Mouse (Mus musculus) liver, embryonic 13.5 days (tissue): ENCODE results near the gene Slc7a15. TPM values are rescaled to one million over a fixed set of nuclear protein-coding genes. Genes with fewer than 3 reads are reported as not detected.

Experiments
- ATAC-seq: fragments of 200-750 bp; cut with Nextera tagmentation; 2 replicates; pipeline ENCODE4 v1.8.0; 2017; ENCODE audit warnings: low read depth, mild to moderate bottlenecking, moderate number of reproducible peaks, moderate library complexity
- DNase-seq: peaks from one replicate; pipeline ENCODE4 v3.0.0; 2022
- H3K27ac ChIP-seq: fragments of 300-500 bp; sonication (generic); 2 replicates; pipeline ENCODE4 v1.5.1; 2015; ENCODE audit warnings: moderate library complexity, mild to moderate bottlenecking, inconsistent platforms
- H3K27me3 ChIP-seq: fragments of 300-500 bp; sonication (generic); 2 replicates; pipeline ENCODE4 v1.6.1; 2015; ENCODE audit warnings: mild to moderate bottlenecking, inconsistent platforms
- H3K36me3 ChIP-seq: fragments of 300-500 bp; sonication (generic); 2 replicates; pipeline ENCODE4 v1.6.1; 2015; ENCODE audit warnings: mild to moderate bottlenecking, inconsistent platforms
- H3K4me1 ChIP-seq: fragments of 300-500 bp; sonication (generic); replicated peaks from 2 replicates; pipeline ENCODE4 v1.6.1; 2015; ENCODE audit warnings: inconsistent platforms
- H3K4me2 ChIP-seq: fragments of 300-500 bp; sonication (generic); 2 replicates; pipeline ENCODE4 v1.6.1; 2015; ENCODE audit warnings: inconsistent platforms, mild to moderate bottlenecking, moderate library complexity
- H3K4me3 ChIP-seq: fragments of 300-500 bp; sonication (generic); replicated peaks from 2 replicates; pipeline ENCODE4 v1.5.1; 2015; ENCODE audit warnings: mild to moderate bottlenecking, inconsistent platforms
- H3K9ac ChIP-seq: fragments of 300-500 bp; sonication (generic); 2 replicates; pipeline ENCODE4 v1.6.1; 2015; ENCODE audit warnings: mild to moderate bottlenecking, inconsistent platforms
- H3K9me3 ChIP-seq: fragments of 300-500 bp; sonication (generic); replicated peaks from 2 replicates; pipeline ENCODE4 v1.6.1; 2016; ENCODE audit warnings: inconsistent platforms
- WGBS: fragments of 180-500 bp; shearing (Covaris S2); methylation state at CpG from one replicate; pipeline ENCODE4 v1.1.7; 2015; ENCODE audit not compliant: insufficient replicate concordance; 5-methylcytosine and 5-hydroxymethylcytosine counted together
- polyA plus RNA-seq: library from polyadenylated mRNA; unstranded; fragments of >200 nt; fragmentation: Nextera tagmentation; extraction: Ambion mirVana; gene quantifications from 2 replicates; pipeline ENCODE4 v1.2.1, GENCODE M21; 2015

Slc7a15 gene
- polyA plus RNA-seq, 1 experiment from 2014 or later, result not detected

- H3K9me3 ChIP-seq, result no peaks in the 10 kb centered on the region
- H3K27me3 ChIP-seq, result peaks cover 16% of the 10 kb centered on the region
- H3K4me1 ChIP-seq, result peaks cover 34% of the 10 kb centered on the region
- no peaks in the 10 kb centered on the region for H3K36me3 ChIP-seq
- ATAC-seq (no peak), DNase-seq (no peak)
- peak overlapping the region; percentile 12; the same call in 1 of the 2 replicates for H3K4me2 ChIP-seq
- peak overlapping the region; percentile 39; the same call in 1 of the 2 replicates for H3K27ac ChIP-seq
- no peak overlapping the region for H3K4me3 ChIP-seq
- WGBS, result 40% methylated on average over 15 of the region's 15 CpGs
- H3K9ac ChIP-seq, result no peak overlapping the region
Observed at GRCm38 (mm10) chr12:8495881-8496678, 102.8 kb downstream of the Slc7a15 start.

DNA sequence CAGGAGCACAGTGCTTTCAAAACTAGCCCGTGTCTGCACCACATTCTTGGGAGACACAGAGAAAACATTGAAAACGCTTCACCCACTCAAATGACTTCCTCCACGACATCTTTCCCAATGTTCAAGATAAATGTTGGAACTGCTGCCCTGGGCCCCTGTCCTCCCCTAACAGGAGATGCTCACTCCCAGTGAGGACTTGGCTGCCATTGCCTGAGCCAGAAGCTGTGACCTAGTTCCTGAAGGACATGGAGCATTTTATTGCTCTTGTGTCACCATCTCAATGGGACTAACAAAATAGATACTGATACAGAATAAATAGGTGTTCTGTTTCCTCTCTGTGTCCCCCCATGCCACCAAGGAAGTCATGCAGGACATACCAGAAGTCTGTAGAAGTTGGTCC lies 104.2 kb downstream of the Slc7a15 start:
- Histone ChIP-seq H3K27ac (no peak overlapping the region), H3K4me2 (no peak overlapping the region), H3K36me3 (no peaks in the 10 kb centered on the region), H3K9me3 (no peaks in the 10 kb centered on the region), H3K9ac (no peak overlapping the region), H3K4me3 (no peak overlapping the region), H3K27me3 (peaks cover 16% of the 10 kb centered on the region), H3K4me1 (peaks cover 25% of the 10 kb centered on the region)
- ATAC-seq (no peak), DNase-seq (no peak)
- 53% methylated on average over 3 of the region's 3 CpGs for WGBS

DNA sequence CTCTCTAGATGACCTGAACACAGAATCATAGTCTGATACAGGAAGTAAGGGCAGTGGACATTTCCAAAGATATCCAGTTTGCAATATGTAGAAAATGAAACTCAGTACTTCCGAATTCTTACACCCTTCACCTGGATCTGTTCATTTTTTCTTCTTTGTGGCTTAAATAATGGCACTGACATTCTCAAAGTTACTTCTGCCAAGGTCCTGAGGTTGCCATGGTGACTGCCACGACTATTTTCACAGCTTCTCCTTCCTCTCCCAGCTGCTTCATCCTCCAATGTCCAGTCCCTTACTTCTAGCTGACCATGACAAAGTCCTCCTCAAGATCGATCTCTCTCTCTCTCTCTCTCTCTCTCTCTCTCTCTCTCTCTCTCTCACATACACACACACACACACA lies 105.5 kb downstream of the Slc7a15 start:
- H3K4me2 ChIP-seq, result no peak overlapping the region
- H3K9ac ChIP-seq, result no peak overlapping the region
- H3K4me1 ChIP-seq, result peaks cover 13% of the 10 kb centered on the region
- DNase-seq (no peak), ATAC-seq (no peak)
- no peaks in the 10 kb centered on the region for H3K9me3 ChIP-seq
- no peak overlapping the region for H3K4me3 ChIP-seq
- no peak overlapping the region for H3K27ac ChIP-seq
- WGBS, result 37% methylated on average over 3 of the region's 3 CpGs
- no peaks in the 10 kb centered on the region for H3K36me3 ChIP-seq
- H3K27me3 ChIP-seq, result peaks cover 3% of the 10 kb centered on the region

DNA sequence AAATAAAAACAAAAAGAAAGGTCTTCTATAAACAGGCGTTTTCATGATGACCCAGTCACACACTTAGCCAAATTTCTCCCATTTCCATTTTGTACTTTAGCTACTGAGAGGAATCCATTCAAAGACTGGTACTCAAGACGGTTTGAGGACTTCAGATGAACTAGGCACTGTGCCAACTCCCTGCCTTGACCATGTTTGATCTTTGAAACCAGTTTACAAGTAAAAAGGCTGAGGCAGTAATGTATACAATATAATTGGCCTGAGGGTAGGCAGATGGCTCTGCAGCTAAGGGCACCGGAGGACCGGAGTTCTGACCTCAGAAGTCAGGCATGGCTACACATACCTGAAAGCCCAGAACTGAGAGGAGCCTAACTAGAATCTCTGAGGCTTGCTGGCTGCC lies 109.8 kb downstream of the Slc7a15 start:
- no peak for DNase-seq
- H3K9me3 ChIP-seq, result no peaks in the 10 kb centered on the region
- H3K36me3 ChIP-seq, result no peaks in the 10 kb centered on the region
- ATAC-seq, result no peak
- H3K4me3 ChIP-seq, result no peak overlapping the region
- no peak overlapping the region for H3K9ac ChIP-seq
- no peak overlapping the region for H3K27ac ChIP-seq
- H3K4me2 ChIP-seq, result no peak overlapping the region
- H3K27me3 ChIP-seq, result no peaks in the 10 kb centered on the region
- WGBS, result 63% methylated on average over 4 of the region's 4 CpGs
- no peaks in the 10 kb centered on the region for H3K4me1 ChIP-seq

GRCm38 (mm10) chr12:8488652-8488980 lies 110.2 kb downstream of the Slc7a15 start:
- no peak for ATAC-seq
- Histone ChIP-seq H3K9ac (no peak overlapping the region), H3K4me1 (no peaks in the 10 kb centered on the region), H3K36me3 (no peaks in the 10 kb centered on the region), H3K9me3 (no peaks in the 10 kb centered on the region), H3K4me3 (no peak overlapping the region), H3K27ac (no peak overlapping the region), H3K27me3 (no peaks in the 10 kb centered on the region), H3K4me2 (no peak overlapping the region)
- DNase-seq, result no peak
- 65% methylated on average over 4 of the region's 4 CpGs for WGBS

DNA sequence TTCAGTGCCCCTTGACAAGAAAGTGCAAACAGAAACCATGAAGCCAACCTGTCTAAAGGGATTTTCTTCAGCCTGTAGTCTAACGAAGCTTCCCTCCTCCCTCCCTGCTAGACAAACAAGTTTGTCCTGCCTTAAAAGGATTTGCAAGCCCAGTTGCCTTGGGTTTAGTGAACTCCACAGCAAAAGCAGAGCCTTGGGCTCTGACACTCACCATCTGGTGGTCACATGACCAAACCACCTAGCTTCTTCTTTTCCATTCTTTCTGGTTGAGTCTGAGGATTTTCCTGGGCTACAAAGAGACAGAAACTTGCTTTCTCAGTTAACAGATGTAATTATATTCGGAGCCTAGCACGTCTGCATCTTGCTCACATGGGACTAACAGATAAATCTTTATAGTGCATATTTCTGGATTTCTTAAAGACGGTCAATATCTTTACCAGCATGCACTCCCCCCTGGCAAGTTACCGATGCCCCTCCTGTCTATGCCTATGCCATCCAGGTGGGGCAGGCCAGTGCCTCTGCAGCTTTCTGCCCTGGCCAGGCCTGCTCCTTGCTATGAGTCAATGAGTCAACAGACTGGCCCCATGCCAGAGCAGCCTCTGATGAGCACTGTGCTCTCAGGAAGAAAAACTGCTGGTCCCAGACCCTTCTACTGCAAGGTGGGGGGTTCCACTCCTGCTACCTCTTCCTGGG lies 110.8 kb downstream of the Slc7a15 start:
- no peaks in the 10 kb centered on the region for H3K4me1 ChIP-seq
- 60% methylated on average over 5 of the region's 5 CpGs for WGBS
- no peak overlapping the region for H3K9ac ChIP-seq
- no peak overlapping the region for H3K27ac ChIP-seq
- H3K27me3 ChIP-seq, result no peaks in the 10 kb centered on the region
- DNase-seq (no peak), ATAC-seq (no peak)
- H3K4me2 ChIP-seq, result no peak overlapping the region
- H3K9me3 ChIP-seq, result no peaks in the 10 kb centered on the region
- no peaks in the 10 kb centered on the region for H3K36me3 ChIP-seq
- no peak overlapping the region for H3K4me3 ChIP-seq

- ATAC-seq (no peak), DNase-seq (no peak)
- Histone ChIP-seq H3K36me3 (no peaks in the 10 kb centered on the region), H3K4me2 (no peak overlapping the region), H3K4me3 (no peak overlapping the region), H3K4me1 (no peaks in the 10 kb centered on the region), H3K9me3 (no peaks in the 10 kb centered on the region), H3K27me3 (no peaks in the 10 kb centered on the region), H3K9ac (no peak overlapping the region), H3K27ac (no peak overlapping the region)
- WGBS, result 37% methylated on average over 1 of the region's 1 CpGs
Observed at GRCm38 (mm10) chr12:8487281-8487680, 111.6 kb downstream of the Slc7a15 start.

DNA sequence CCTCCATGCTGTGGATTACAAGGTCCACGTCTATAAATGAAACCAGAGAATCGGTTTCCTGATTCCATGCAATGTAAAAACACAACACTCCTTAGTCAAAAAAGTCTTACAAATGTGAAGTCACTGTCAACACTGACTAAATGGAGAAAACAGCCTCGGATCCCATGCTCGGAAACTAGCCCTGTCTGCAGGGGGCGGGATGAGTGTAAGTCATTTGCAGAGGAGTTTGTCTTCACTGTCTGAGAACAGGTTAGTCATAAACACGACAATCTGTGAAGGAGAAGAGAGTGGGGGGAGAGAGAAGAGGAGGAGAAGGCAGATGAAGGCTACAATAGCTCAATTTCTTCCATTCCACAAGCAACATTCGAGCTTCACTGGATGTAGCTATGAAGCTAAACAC lies 113.6 kb downstream of the Slc7a15 start:
- Histone ChIP-seq H3K4me2 (no peak overlapping the region), H3K4me3 (no peak overlapping the region)
- WGBS, result 57% methylated on average over 7 of the region's 7 CpGs

DNA sequence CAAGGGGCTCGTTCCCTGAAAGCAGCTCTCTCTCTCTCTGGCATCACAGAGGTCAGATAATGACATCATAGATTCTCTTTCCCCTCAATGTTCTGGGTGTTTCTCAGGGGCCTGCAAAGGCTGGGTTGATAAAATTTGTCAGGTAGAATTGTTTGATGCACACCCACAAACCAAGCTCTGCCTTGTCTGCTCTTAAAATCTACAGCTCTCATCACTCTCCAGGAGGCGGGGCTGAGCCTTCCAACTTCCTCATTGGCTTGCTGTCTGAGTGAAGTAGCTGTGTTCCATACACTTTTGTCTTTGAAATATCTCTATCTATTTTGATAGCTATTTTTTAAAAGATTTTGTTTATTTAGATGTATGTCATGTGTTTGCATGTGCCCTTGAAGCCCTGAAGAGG lies 116.7 kb downstream of the Slc7a15 start:
- Histone ChIP-seq H3K36me3 (no peaks in the 10 kb centered on the region), H3K27ac (no peak overlapping the region), H3K27me3 (no peaks in the 10 kb centered on the region), H3K4me2 (no peak overlapping the region), H3K4me3 (no peak overlapping the region), H3K9me3 (no peaks in the 10 kb centered on the region), H3K4me1 (no peaks in the 10 kb centered on the region), H3K9ac (no peak overlapping the region)
- DNase-seq (no peak), ATAC-seq (no peak)
- 35% methylated on average over 2 of the region's 2 CpGs for WGBS

More for the DNA sequence above, 113.6 kb downstream of the Slc7a15 start:
- no peaks in the 10 kb centered on the region for H3K27me3 ChIP-seq
- no peak for DNase-seq
- H3K9ac ChIP-seq, result no peak overlapping the region
- no peaks in the 10 kb centered on the region for H3K9me3 ChIP-seq
- no peak for ATAC-seq
- no peak overlapping the region for H3K27ac ChIP-seq
- no peaks in the 10 kb centered on the region for H3K36me3 ChIP-seq
- H3K4me1 ChIP-seq, result no peaks in the 10 kb centered on the region

Other genes starting within 250 kb of the Slc7a15 start
- 6.0 and 7.1 TPM in 2 replicates for gene Rhob, start 99.1 kb downstream of the Slc7a15 start, polyA plus RNA-seq
- 18.0 and 21.4 TPM in 2 replicates for gene Pum2, start 75.1 kb upstream of the Slc7a15 start, polyA plus RNA-seq
- gene Sdc1, start 172.3 kb upstream of the Slc7a15 start, polyA plus RNA-seq, result 23.3 and 29.6 TPM in 2 replicates